Mouse (Mus musculus): ENCODE measurements around the gene Dnmt3a.

Dnmt3a gene

DNA sequence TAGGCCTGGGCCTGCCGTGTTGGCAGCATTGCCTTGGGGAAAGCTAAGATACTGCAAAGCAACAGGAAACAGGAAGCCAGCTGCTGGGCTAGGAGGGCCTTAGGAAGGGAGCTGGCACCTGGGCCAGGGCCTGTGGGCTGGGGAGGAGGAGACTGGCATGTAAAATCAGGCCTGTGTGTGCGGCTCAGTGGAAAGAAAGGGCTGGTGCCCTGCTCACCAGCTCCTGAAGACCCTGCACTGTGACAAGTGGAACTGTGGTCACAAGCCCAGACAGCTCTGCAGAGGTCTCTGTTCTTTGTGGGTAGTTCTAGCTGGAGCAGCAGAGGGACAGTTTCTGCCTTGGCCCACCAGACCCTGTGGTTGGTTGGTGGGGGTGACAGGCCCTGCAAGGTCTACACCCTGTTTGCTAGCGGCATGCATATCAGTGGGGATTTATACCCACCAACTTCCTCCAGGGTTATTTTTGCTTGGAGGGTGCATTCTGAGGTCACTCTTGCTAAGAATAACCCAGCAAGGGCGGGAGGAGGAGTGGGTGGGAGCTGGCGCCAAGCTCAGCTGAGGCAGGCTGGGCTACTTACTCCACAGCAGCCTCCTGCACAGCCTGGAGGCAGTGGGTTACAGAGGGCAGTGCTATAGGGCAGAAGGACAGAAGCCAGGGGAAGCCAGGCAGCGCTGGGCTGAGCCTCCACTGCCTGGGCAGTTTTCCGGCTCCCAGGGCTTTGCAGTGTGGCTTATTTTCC is 50.1 kb downstream of the Dnmt3a start:
- peak; percentile 71 to 83 for DNase-seq

DNA sequence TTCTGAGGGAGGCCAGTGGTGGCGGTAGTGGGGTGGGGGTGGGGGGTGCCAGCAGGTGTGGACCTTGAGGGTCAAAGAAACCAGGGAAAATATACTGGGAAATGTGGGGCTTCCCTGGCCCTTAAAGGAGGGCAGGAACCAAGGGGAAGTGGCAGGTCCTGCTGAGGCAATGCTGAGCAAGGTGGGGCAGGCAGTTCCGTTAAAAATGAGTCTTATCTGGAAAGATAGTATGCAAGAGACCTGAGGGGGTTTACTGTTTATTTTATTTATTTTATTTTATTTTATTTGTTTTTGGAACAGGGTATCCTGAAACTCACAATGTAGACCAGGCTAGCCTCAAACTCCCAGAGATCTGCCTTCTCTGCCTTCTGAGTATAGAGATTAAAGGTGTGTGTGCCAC is 50.9 kb downstream of the Dnmt3a start:
- DNase-seq, result no peak

DNA sequence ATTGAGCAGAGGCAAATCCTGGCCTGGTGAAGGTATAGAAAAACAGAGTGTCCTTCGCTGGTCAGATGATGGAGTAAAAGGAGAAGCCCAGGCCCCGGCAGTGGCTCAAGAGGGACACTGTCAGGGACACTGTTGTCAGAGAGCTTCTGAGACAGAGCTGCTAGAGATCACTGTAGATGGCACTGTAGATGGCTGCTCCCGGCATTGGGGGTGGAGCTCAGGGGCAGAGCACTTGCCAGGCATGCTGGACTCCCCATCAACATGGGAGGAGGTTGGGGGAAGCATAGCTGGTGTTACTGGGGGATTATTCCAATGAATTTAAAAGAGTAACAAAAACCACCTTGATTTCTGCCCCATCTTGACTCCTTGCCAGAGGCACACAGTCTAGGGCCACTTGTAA is 51.4 kb downstream of the Dnmt3a start:
- no peak for DNase-seq

DNA sequence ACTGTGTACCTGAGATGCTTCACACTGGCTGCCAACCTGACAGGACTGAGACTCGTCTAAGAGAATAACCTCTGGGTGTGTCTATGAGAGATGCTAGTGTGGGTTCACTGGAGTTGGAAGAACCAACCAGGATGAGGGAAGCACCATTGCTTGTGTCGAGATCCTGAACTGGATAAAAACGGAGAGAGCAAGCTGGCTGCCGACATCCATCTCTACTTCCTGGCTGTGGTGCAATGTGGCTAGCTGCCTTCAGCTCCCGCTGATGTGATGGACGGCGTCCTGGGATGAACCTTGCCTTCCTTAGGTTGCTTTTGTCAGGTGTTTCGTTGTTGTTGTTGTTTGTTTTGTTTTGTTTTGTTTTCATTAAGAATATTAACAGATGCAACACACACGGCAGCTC is 52.0 kb downstream of the Dnmt3a start:
- no peak for DNase-seq

DNA sequence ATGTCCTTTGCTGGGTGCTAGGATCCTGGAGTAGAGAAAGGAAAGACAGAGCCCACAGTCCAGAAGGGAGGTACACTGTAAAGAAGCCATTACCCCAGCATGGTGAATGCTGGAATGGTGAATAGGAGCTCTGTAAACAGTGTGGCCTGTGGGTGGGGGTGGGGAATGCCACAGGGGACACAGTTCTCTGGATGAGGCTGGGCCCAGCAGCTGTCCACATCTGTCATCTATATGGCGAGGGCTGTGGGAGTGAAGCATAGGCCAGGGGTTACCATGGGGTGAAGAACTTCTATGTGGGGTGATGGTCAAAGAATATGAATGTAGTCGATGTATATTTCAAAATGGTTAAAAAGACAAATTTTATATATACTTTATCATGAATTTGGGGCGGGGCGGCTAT is 52.9 kb downstream of the Dnmt3a start:
- no peak for DNase-seq

DNA sequence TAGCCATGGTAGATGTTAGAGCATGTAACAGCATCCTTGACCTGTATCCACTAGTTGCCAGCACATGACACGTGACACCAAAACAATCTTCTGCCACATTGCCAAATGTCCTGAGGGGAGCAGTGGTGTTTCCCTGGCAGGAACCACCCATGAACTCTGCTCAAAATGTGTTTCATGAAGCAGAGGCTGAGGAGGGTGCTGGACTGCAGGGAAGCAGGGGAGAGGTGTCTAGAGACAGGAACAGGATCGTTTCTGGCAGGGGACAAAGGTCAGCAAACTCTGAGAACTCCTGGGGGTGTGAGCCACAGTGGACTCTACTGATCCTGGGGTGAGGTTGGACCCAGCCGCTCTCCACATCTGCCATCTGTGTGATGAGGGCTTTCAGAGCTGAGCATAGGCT is 53.7 kb downstream of the Dnmt3a start:
- no peak for DNase-seq

DNA sequence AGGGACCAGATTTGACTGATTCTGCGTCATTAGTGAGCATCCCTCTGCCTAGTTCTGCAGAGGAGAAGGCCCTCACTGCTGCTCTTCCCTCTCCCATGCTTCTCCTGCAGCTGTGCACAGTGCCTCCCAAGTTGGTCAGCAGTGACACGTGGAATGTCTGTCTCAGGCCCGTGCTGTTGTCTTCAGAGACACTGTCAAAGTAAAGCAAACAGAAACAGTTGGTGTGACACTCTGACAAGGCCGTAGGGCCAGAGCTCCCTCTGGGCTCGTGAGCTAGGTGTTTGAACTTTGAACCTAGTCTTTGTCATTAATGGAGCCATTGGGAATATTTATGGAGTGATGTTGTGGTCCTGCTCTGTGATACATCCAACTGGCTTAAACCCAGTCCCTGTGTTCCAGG is 54.2 kb downstream of the Dnmt3a start:
- no peak for DNase-seq

DNA sequence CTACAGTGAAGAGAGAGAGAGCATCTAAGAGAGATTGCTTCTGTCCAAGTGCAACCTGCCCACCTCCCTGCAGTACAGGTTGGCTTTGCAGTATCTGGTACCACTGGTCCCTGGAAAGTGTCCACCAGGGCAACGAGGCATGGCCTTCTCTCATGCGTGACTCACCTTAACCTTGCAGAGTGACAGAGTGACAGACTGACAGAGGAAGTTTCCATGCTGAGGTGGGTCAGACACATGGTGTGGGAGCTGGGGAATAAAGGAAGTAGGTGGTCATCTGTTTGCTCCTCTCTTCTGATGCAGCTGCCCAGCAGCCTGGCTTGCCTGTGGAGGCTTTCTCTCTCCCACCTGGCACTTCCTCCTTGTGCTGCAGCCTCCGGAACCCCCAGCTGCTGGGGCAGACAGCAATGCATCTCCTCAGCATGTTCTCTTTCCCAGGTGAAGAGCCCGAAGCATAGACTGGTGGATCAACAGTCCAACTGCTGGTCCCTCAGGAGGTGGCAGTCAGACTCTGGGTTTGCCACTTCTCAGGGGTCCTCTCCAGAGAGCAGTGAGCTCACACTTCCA is 55.9 kb downstream of the Dnmt3a start:
- no peak for DNase-seq

DNA sequence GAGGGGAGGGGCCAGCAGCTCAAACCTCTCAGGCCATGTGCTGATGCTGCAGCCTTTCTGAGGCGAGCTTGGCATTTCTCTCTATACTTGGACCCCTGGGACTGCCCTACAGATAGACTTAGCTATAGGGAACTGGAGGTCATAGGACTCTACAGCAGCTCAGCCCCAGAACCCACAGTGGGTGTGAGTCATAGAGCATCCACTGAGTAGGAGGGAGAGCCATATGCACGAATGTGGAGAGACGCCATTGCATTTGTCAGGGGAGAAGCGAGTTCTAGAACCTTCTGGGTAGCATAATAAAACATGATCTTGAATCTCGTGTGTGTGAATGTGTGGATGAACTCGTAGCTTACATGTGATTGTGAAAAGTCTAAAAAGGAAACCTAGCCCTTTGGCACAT is 56.4 kb downstream of the Dnmt3a start:
- no peak for DNase-seq

DNA sequence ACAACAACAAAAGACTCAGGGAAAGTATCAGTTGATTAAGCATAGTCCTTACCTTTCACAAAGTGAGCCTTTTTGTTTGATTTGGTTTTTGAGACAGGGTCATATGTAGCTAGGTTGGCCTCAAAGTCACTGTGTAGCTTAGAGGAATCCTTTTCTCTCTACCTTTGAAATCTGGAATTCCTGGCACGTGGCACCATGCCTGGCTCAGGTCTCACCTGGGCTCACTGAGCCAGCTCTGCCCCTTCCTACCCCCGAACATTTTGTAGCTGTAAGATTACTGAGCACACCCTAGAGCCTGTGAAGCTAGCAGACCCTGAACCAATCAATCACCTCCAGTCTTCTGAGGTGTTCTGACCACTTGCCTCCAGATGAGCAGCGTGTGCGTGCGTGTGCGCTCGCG is 58.4 kb downstream of the Dnmt3a start:
- DNase-seq, result no peak

DNA sequence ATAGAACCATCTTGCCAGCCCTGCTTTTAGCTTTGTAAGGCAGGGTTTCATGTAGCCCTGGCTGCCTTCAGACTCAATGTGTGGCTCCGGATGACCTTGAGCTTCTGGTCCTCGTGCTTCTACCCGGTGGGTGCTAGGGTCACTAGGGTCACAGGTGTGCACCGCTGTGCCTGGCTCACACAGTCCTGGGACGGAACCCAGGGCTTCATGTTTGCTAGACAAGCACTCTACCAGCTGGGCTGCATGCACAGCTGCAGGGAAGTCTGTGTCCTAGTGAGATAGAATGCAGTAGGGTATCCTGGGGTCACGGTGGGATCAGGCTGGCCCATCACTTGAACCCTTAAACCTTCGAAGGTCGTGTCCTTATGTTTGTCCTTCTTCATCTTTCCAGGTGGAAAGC is 59.8 kb downstream of the Dnmt3a start:
- DNase-seq, result no peak

DNA sequence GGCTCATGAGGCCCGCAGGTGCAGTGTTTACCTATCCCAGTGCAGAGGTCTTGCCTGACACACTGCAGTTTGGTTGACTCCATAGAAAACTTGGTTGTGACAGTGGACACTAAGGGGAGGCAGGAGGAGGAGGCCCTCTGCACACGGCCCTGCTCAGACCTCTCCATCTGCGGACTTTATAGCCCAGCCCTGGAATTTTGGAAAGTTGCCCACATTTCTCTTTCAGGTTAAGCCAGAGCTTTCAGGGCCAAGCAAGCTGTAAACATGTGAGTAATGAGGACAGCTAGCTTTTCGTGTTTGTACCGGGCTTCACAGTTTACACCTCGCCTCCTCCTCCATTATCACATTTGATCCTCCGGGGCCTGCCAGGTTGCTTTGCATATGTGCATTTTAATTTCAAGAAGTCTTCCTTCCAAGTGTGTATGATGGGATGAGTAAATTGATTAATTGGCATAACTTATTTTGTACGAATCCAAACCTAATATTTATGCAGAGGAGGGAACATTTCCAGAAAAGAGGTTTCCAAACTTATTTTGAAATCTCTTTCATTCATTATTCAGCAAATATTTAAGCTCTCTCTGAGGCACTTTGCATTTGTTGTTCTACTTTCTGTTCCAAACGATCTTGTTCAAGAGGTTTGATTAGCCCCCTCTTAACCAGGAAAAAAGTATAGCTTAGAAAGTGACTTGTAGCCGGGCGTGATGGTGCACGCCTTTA is 61.0 kb downstream of the Dnmt3a start:
- peak in 1 of 2 experiments; percentile 59 for DNase-seq

DNA sequence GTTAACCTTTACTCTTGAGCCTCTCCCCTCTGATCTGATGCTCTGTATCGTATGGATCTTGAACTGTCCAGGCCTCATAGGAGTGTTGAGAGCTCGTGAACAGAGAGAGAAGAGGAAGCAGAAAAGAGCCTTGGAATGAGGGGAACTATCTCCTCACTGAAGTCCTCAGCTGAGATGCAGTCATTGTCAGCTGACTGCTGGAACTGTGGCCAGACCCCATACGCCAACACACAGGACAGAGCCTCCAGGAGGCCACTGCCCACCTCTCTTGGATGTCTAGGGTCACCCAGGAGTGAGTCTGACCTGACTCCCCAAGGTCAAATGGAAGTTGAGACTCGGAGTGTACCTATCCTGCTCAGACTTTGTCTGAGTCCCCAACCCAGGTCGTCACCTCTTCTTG is 62.3 kb downstream of the Dnmt3a start:
- DNase-seq, result no peak

DNA sequence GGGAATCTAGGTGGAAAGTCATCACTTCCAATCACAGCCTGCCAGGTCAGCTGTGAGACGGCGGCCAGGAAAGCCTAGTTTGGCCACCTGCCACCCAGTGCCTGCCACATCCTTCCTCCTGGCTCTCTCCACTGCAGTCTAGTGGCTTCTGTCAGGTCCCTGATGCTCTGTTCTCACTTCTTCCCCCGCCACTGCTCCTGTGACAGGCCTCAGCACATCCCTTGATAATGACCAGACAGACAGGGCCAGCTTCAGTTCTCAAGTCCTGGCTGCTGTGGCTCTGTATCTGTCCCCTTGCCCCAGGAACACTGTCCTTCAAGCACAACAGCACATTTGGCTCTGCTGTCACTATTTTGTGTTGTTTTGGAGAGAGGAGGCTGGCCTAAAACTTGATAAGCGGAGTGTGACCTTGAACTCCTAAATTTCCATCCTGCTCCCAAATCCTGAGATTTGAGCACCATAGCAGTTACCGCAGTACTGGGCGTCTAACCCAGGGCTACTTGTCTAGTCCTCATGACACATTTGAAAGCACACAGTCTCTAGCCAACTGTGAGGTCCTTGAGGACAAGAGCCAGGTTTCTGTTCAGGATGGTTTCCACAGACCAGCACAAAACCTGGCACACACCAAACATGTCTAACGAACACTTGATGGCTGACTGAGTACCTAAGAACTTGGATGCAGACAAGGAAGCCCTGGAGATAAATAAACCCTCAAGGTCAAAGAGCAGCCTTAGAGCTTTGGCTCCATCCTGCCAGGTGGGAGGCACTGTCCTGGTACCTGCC is 63.1 kb downstream of the Dnmt3a start:
- DNase-seq, result peak; percentile 55 to 65

DNA sequence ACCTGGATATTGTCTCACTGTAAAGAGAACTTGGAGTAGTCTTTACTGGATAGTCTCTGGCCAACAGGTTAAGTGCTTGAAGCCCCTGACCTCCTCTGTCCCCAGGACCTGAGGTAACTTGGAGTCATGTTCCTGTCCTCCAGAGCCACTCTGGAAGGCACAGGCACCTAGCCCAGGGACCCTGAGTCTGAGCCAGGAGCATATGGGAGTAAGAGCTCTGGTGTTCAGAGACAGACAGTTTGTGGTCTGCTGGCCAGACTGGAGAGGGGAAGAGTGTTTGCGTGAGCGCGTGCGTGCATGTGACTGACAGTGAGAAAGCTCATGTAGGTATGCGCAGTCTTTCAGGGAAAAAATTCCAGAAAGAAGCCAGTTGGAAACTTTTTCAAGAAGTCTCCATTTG is 64.2 kb downstream of the Dnmt3a start:
- DNase-seq, result no peak

DNA sequence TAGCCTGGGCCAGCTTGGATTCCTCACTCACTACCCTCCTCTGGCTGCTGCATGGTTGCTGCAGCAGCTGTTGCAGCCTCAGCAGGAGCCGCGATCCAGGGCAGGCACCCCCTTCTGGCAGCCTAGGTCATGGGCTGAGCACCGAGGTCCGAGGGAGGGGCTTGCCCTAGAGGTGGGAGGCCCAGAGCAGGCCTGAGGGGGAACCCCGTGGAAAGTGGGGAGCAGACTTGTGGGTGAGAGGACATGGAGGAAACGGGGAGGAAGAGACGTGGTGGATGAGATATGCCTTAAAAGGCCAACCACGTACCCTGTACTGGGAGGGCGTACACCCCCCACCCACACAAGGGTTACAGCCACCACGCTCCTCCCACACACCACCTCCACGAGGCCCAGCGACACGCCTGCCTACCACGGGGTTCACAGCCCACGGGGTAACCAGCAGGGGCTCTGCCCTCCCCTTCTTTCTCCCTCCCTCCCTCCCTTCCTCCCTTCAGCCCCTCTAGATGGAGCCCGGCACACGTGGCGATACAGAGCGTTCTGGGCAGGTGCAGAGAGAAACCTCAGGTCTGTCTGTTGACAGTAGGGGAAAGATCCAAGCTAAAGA is 65.2 kb downstream of the Dnmt3a start:
- peak; percentile 56 to 71 for DNase-seq

DNA sequence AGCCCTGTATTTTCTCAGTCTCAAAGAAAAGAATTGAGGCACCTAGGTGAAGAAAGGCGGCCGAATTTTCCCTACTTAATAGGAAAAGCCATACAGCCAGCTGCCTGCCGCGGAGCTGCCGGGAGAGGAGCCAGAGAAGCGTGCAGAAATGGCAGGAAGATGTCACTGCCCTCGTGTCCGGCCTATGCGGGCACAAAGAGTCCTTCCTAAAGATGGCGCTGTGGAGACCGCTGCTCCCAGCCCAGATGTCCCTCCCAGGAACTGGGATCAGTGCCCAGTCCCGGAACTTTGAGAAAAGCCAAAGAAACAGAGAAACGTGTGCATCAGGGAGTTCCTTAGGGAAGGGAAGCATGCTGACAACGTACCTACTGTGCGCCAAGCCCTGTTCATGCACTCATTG is 65.8 kb downstream of the Dnmt3a start:
- peak; percentile 81 to 90 for DNase-seq

DNA sequence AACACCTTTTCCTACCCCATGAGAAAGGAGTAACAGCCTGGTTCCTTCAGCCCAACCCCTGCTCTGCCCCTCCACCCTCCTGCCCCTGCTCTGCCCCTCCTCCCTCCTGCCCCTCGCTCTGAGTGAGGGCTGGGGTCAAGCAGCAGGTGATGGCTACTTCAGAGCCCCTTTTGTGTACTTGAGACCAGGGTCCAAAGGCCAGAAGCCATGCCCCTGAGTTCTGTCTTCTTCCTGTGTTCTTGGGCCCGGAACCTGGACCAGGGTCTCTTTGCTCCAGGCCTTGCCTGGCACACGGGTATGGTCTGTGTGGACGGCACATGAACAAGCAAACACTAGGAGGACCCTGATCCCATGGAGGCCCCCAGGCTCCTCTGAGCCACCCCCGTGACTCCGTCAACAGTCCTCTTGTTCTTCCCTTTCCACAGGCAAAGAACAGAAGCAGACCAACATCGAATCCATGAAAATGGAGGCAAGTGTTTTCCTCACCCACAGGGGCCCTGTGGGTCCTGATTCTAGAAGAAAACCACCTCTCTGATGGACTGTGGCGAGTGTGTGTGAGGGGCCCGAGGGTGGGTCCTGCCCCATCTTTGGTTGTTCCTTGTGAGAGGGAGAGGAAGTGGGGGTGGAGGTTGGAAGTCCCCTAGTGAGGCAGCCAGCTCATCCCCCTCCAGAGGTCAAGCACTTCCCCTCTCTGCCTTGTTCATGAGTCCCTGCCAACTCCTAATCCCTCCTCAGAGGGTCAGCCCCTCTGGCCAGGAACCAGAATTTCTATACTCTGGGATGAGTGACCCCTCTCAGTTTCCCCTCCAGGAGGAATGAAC is 66.8 kb downstream of the Dnmt3a start:
- DNase-seq, result peak in 1 of 2 experiments; percentile 53

DNA sequence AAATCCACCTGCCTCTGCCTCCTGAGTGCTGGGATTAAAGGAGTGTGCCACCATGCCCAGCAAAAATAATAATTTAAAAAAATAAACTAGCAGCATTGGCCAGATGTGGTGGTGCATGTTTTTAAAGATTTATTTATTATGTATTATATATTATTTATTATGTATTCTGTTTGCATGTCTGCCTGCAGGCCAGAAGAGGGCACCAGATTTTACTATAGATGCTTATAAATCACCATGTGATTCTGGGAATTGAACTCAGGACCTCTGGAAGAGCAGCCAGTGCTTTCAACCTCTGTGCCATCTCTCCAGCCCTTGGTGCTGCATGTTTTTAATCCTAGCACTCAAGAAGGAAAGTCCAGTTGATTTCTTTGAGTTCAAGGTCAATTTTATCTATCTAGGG is 69.7 kb downstream of the Dnmt3a start:
- DNase-seq, result no peak

DNA sequence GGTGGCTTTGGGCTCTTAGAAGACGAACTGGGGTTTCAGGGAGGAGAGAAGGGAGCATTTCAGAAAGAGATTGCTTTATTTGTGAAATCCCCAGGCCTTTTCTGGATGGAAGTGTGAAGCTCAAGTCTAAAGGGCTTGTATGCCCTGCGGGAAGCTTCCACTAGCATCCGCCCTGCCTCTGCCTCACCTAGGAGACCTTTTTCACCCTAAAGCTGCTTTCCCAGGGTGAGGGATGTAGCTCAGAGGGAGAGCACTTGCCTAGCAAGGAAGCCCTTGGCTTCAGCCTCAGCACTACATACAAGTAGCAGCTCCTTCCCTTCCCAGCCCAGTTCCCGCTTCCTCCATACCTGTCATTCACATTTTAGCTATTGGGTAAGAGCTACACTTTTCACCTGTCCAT is 71.6 kb downstream of the Dnmt3a start:
- DNase-seq, result no peak

DNA sequence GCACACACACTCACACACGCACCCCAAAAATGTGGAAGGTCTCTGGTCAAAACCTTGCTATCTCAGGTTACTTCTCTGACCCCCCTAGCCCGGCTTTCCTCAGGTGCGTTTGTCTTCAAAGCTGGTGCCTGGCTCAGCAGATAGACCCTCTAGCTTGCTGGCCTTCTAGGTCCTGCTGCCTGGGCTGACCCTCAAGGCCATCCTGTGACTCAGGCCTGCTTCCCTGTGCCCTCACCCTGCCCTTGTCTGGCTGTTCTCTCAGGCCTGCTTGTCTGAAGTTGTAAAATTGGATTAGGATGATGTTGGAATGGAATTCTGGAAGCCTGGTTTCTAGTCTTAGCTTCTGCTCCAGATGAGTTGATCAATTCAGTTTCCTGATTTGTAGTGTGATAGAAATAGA is 75.7 kb downstream of the Dnmt3a start:
- no peak for DNase-seq

DNA sequence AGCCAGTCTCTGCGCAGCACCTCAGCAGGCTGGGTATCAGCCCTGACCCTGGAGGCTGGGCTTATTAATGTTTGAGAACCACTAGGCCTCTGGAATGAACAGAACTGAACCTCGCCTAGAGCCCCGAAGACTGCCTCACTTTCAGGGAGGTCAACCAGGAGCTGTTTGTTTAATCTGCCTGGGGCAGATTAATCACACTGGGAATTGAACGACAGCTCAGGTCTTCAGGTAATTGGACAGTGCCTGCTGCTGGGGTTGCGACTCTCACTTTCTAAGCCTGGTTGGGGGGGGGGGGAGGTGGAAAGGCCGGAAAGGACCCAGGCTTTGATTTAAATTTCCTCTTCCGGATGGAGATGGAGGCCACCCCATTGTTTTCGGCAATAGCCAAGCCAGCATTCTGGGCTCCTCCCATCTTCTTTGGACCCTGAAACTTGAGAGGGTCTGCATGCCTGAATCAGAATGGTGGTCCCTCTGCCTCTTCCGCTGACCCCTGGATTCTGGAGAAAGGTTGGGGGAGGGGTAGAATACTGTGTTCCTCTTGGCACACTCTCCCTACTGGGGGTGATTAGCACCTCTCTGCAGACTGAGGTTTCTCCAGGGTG is 79.2 kb downstream of the Dnmt3a start:
- no peak for DNase-seq

All from kidney, postnatal 4 days (tissue).